23 mouse cellular contexts compared by ENCODE assay signal in the genomic region with DNA sequence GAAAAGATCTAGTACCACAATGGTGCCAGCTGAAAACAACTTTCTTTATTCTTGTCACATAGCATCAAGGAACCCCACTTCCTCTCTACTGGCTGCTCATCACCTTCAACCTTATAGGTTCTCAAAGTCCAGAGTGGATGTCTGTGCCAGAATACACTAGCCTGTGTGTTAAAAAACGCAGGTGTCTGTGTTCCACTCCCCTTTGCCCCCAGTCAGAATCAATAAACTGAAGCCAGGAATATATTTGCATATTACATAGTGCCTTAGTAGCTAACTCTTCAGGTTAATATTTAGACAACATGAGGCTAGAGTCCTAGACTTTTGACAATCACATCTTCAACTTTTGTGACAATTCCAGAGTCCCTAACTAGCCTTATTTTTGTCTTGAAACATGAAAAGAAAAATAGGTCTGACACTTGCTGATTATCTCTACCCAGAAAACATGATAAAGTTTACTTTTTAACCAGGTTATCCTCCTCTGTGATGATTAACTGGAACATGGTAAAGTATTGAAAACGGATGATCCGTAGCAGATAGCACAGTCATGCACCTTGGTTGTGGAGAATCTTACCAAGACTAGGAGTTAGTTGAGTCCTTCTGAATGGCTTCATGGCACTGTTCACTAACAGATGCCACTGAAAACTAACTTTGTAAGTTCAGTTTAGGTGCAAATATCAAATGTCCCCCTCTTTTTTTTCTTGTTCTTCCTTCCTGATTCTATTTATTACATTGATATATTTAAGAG. TPM values are rescaled to one million over a fixed set of nuclear protein-coding genes. Genes with fewer than 3 reads are reported as not detected.
DNase-seq lines count a peak whose midpoint lies in the region; ATAC-seq and TF ChIP-seq lines count a peak whose summit lies in the region.
"Had no signal": no experiment of that assay in that cellular context is flagged by ENCODE, and none has a peak within 500 bp of the region (broad histone marks: within the 10 kb centered on the region; RNA-seq: fewer than 3 reads in every experiment).

No protein-coding gene starts in this region.

- no peak for TF ChIP-seq CTCF in stomach, postnatal 0 days (IDR thresholded peaks at IDR 0.05; ENCODE audit: low read depth)
- no peak for TF ChIP-seq CTCF in liver, embryonic 14.5 days (IDR thresholded peaks at IDR 0.05; ENCODE audit: low read depth)

- H3K4me3 ChIP-seq in stomach, embryonic 15.5 days (replicated peaks): no peak overlapping the region
- no peak overlapping the region for H3K4me3 ChIP-seq in stomach, postnatal 0 days (ENCODE audit: low read depth, low read length)
- H3K4me3 ChIP-seq in liver, embryonic 14.5 days (ENCODE audit: insufficient read depth in 1 of 2, low read depth in 2 of 2, low read length in 2 of 2): no peak overlapping the region
- H3K4me3 ChIP-seq: forebrain, embryonic 10.5 days; heart, embryonic 12.5 days; hindbrain, embryonic 12.5 days; limb, embryonic 12.5 days; lung, embryonic 15.5 days; megakaryocyte, embryonic 14.5 days; midbrain, embryonic 13.5 days had no signal

- H3K36me3 ChIP-seq in stomach, embryonic 15.5 days: no peaks in the 10 kb centered on the region
- no peaks in the 10 kb centered on the region for H3K36me3 ChIP-seq in stomach, postnatal 0 days (ENCODE audit: control insufficient read depth, insufficient read depth, low read length)
- H3K36me3 ChIP-seq in liver, embryonic 14.5 days (replicated peaks; ENCODE audit: control insufficient read depth, insufficient read depth, low read depth): no peaks in the 10 kb centered on the region
- H3K36me3 ChIP-seq: forebrain, embryonic 10.5 days; heart, embryonic 12.5 days; hindbrain, embryonic 12.5 days; limb, embryonic 12.5 days; lung, embryonic 15.5 days; midbrain, embryonic 13.5 days had no signal

- TF ChIP-seq EP300 in stomach, postnatal 0 days (optimal IDR thresholded peaks at IDR 0.05): no peak
- no peak for TF ChIP-seq EP300 in liver, embryonic 14.5 days (IDR thresholded peaks at IDR 0.05; ENCODE audit: low read depth)

- H3K4me1 ChIP-seq in stomach, embryonic 15.5 days: no peaks in the 10 kb centered on the region
- no peaks in the 10 kb centered on the region for H3K4me1 ChIP-seq in stomach, postnatal 0 days (replicated peaks; ENCODE audit: control insufficient read depth, insufficient read depth)
- peaks cover 0 to 4% of the 10 kb centered on the region in 2 experiments; a peak in 2 of 4 replicates for H3K4me1 ChIP-seq in liver, embryonic 14.5 days (replicated peaks; ENCODE audit: control insufficient read depth in 2 of 2, insufficient read depth in 2 of 2, low read length in 1 of 2)
- H3K4me1 ChIP-seq: megakaryocyte, embryonic 14.5 days had no signal

- no peaks in the 10 kb centered on the region for H3K27me3 ChIP-seq in stomach, embryonic 15.5 days (replicated peaks)
- H3K27me3 ChIP-seq in stomach, postnatal 0 days (ENCODE audit: control insufficient read depth, insufficient read depth, low read length): no peaks in the 10 kb centered on the region
- H3K27me3 ChIP-seq in liver, embryonic 14.5 days (ENCODE audit: control insufficient read depth, insufficient read depth, low read length): no peaks in the 10 kb centered on the region
- H3K27me3 ChIP-seq: heart, embryonic 12.5 days; hindbrain, embryonic 12.5 days; limb, embryonic 12.5 days; lung, embryonic 15.5 days; megakaryocyte, embryonic 14.5 days; midbrain, embryonic 13.5 days had no signal

- no peak overlapping the region for H3K9ac ChIP-seq in stomach, embryonic 15.5 days
- no peak overlapping the region for H3K9ac ChIP-seq in stomach, postnatal 0 days (ENCODE audit: low read length)
- no peak overlapping the region for H3K9ac ChIP-seq in liver, embryonic 14.5 days (replicated peaks)
- H3K9ac ChIP-seq: heart, embryonic 12.5 days; hindbrain, embryonic 12.5 days; limb, embryonic 12.5 days; lung, embryonic 15.5 days; midbrain, embryonic 13.5 days had no signal

- DNase-seq in kidney, adult 11 months: peak; percentile 18
- no peak for DNase-seq in kidney, postnatal 25 days
- no peak for DNase-seq in stomach, postnatal 0 days (ENCODE audit: low spot score)
- peak in 1 of 3 experiments; percentile 23 for DNase-seq in liver, embryonic 14.5 days (ENCODE audit: low read depth in 3 of 3, low spot score in 3 of 3)
- DNase-seq in frontal cortex, postnatal 25 days (ENCODE audit: low spot score in 2 of 2): no peak
- no peak for DNase-seq in thymus, postnatal 0 days (ENCODE audit: low spot score)
- DNase-seq: adrenal gland, postnatal 10 days; cerebellum, adult 18-20 months; cerebellum, postnatal 14 days; gastrocnemius, postnatal 14 days; heart, adult 18-20 months; heart, postnatal 10 days; lung, postnatal 36 days; thymus, postnatal 25 days had no signal

- no peaks in the 10 kb centered on the region for H3K9me3 ChIP-seq in stomach, embryonic 15.5 days
- H3K9me3 ChIP-seq in stomach, postnatal 0 days (ENCODE audit: control insufficient read depth, low read length): no peaks in the 10 kb centered on the region
- H3K9me3 ChIP-seq in liver, embryonic 14.5 days (ENCODE audit: control insufficient read depth, low read length): no peaks in the 10 kb centered on the region
- H3K9me3 ChIP-seq: forebrain, embryonic 10.5 days; heart, embryonic 12.5 days; hindbrain, embryonic 12.5 days; limb, embryonic 12.5 days; lung, embryonic 15.5 days; megakaryocyte, embryonic 14.5 days; midbrain, embryonic 13.5 days had no signal

- ATAC-seq in stomach, embryonic 15.5 days (ENCODE audit: insufficient read depth, low FRiP score, low read depth): peak; percentile 35; the same call in 1 of the 2 replicates
- no peak for ATAC-seq in stomach, postnatal 0 days (ENCODE audit: low FRiP score, low TSS enrichment)
- peak; percentile 66; the same call in 1 of the 2 replicates for ATAC-seq in liver, embryonic 14.5 days (ENCODE audit: insufficient read depth)
- ATAC-seq: forebrain, embryonic 16.5 days; midbrain, embryonic 13.5 days had no signal

- no peak overlapping the region for H3K4me2 ChIP-seq in stomach, embryonic 15.5 days
- no peak overlapping the region for H3K4me2 ChIP-seq in stomach, postnatal 0 days (replicated peaks; ENCODE audit: low read depth)
- H3K4me2 ChIP-seq in liver, embryonic 14.5 days (ENCODE audit: low read depth): no peak overlapping the region
- H3K4me2 ChIP-seq: heart, embryonic 12.5 days; hindbrain, embryonic 12.5 days; limb, embryonic 12.5 days; lung, embryonic 15.5 days; midbrain, embryonic 13.5 days had no signal

- 65% methylated on average over 3 of the region's 3 CpGs for WGBS in stomach, embryonic 15.5 days
- 59% methylated on average over 3 of the region's 3 CpGs for WGBS in stomach, postnatal 0 days
- 53% methylated on average over 3 of the region's 3 CpGs for WGBS in liver, embryonic 14.5 days (ENCODE audit: insufficient replicate concordance)

- no peak overlapping the region for H3K27ac ChIP-seq in stomach, embryonic 15.5 days
- H3K27ac ChIP-seq in stomach, postnatal 0 days (replicated peaks): no peak overlapping the region
- no peak overlapping the region for H3K27ac ChIP-seq in liver, embryonic 14.5 days
- H3K27ac ChIP-seq: forebrain, embryonic 10.5 days; hindbrain, embryonic 12.5 days; limb, embryonic 12.5 days; lung, embryonic 15.5 days; midbrain, embryonic 13.5 days had no signal

RNA-seq across cellular contexts. Expression of a gene that starts 6.1 kb away (rescaled TPM):
- 0.99 and 1.7 TPM in 2 replicates for polyA plus RNA-seq in stomach, embryonic 15.5 days (2015; fragmentation: Nextera tagmentation; extraction: Ambion mirVana)
- 1.4 and 2.1 TPM in 2 replicates for polyA plus RNA-seq in stomach, postnatal 0 days (2015; fragmentation: Nextera tagmentation; extraction: Ambion mirVana)
- polyA plus RNA-seq in liver, embryonic 14.5 days (2012; rRNA removed): 3.6 and 8.5 TPM in 2 replicates
- 12.0 and 19.0 TPM in 2 replicates for polyA plus RNA-seq in liver, embryonic 14.5 days (2014; fragmentation: Nextera tagmentation; extraction: Ambion mirVana)
- polyA plus RNA-seq in thymus, postnatal 0 days (2015; fragmentation: Nextera tagmentation; extraction: Ambion mirVana): 2.9 and 3.1 TPM in 2 replicates
